Mouse (Mus musculus): ENCODE data around the gene H2-M10.6. TPM values are rescaled to one million over a fixed set of nuclear protein-coding genes. Genes with fewer than 3 reads are reported as not detected.

Gene H2-M10.6
- not detected for polyA plus RNA-seq (2017; shearing (Covaris generic))

GRCm38 (mm10) chr17:36811871-36812270 is at the start of gene H2-M10.6:
Gene H2-M10.6 (plus strand): TSS chr17:36812171.

GRCm38 (mm10) chr17:36772610-36773009 is 39.4 kb upstream of the H2-M10.6 start, which contains the start of gene H2-M10.5:
Gene H2-M10.5 (plus strand): TSS chr17:36772910.

GRCm38 (mm10) chr17:36836874-36837647 is 25.1 kb downstream of the H2-M10.6 start, which contains the start of gene Trim26:
Gene Trim26 (plus strand): TSS chr17:36837134.

Other genes starting within 250 kb of the H2-M10.6 start
- gene H2-M9, start 169.5 kb upstream of the H2-M10.6 start, polyA plus RNA-seq (2017; shearing (Covaris generic)), result under 1 TPM in 1 of 2 experiments, not detected in 1; 0.32 TPM
- not detected for gene H2-M1, start 140.0 kb upstream of the H2-M10.6 start, polyA plus RNA-seq (2017; shearing (Covaris generic))
- not detected for gene H2-M10.5, start 39.3 kb upstream of the H2-M10.6 start, polyA plus RNA-seq (2017; shearing (Covaris generic))
- gene Trim26, start 25.0 kb downstream of the H2-M10.6 start, polyA plus RNA-seq (2017; shearing (Covaris generic)), result 100 to 1,000 TPM; 102 to 109 TPM
- gene Trim15, start 55.0 kb downstream of the H2-M10.6 start, polyA plus RNA-seq (2017; shearing (Covaris generic)), result under 1 TPM; 0.47 to 0.57 TPM
- under 1 TPM in 1 of 2 experiments, not detected in 1; 0.10 TPM for gene Trim10, start 57.4 kb downstream of the H2-M10.6 start, polyA plus RNA-seq (2017; shearing (Covaris generic))
- not detected for gene Trim40, start 78.0 kb downstream of the H2-M10.6 start, polyA plus RNA-seq (2017; shearing (Covaris generic))
- gene Trim31, start 85.9 kb downstream of the H2-M10.6 start, polyA plus RNA-seq (2017; shearing (Covaris generic)), result under 1 TPM in 1 of 2 experiments, not detected in 1; 0.15 TPM
- gene Rnf39, start 130.7 kb downstream of the H2-M10.6 start, polyA plus RNA-seq (2017; shearing (Covaris generic)), result under 1 TPM in 1 of 2 experiments, not detected in 1; 0.38 TPM
- 100 to 1,000 TPM; 141 to 146 TPM for gene Ppp1r11, start 139.6 kb downstream of the H2-M10.6 start, polyA plus RNA-seq (2017; shearing (Covaris generic))
- gene Znrd1, start 146.4 kb downstream of the H2-M10.6 start, polyA plus RNA-seq (2017; shearing (Covaris generic)), result 10 to 100 TPM; 76.7 to 88.4 TPM
- 1 to 10 TPM; 2.8 to 2.9 TPM for gene Znrd1as, start 146.4 kb downstream of the H2-M10.6 start, polyA plus RNA-seq (2017; shearing (Covaris generic))
- gene 2410137M14Rik, start 169.1 kb downstream of the H2-M10.6 start, polyA plus RNA-seq (2017; shearing (Covaris generic)), result under 1 TPM; 0.23 to 0.41 TPM
- under 1 TPM in 1 of 2 experiments, not detected in 1; 0.12 TPM for gene H2-M5, start 177.4 kb downstream of the H2-M10.6 start, polyA plus RNA-seq (2017; shearing (Covaris generic))
- not detected for gene Zfp57, start 189.0 kb downstream of the H2-M10.6 start, polyA plus RNA-seq (2017; shearing (Covaris generic))
- gene Mog, start 211.2 kb downstream of the H2-M10.6 start, polyA plus RNA-seq (2017; shearing (Covaris generic)), result not detected
- gene Gabbr1, start 233.8 kb downstream of the H2-M10.6 start, polyA plus RNA-seq (2017; shearing (Covaris generic)), result 10 to 100 TPM; 10.7 to 14.6 TPM